Mouse (Mus musculus) frontal cortex, adult 2 months (tissue): ENCODE data around the gene Gpr6. TPM values are rescaled to one million over a fixed set of nuclear protein-coding genes. Genes with fewer than 3 reads are reported as not detected.

Experiments
- polyA plus RNA-seq: library from polyadenylated mRNA; depleted of rRNA; stranded (reverse); fragments of >200 nt; gene quantifications from 2 replicates; pipeline ENCODE4 v1.2.3, GENCODE M21; 2012; rRNA removed

Gpr6 gene
- polyA plus RNA-seq, 1 experiment = 4.8 TPM

Other genes with a start within 250 kb of the Gpr6 start
- 29.7 and 32.6 TPM in 2 replicates for gene Cdc40, start 189.0 kb downstream of the Gpr6 start, polyA plus RNA-seq
- gene Wasf1, start 188.8 kb downstream of the Gpr6 start, polyA plus RNA-seq = 134 and 155 TPM in 2 replicates
- gene Fig4, start 231.0 kb upstream of the Gpr6 start, polyA plus RNA-seq = 17.1 and 20.4 TPM in 2 replicates
- 0.04 and 0.06 TPM in 2 replicates for gene Ak9, start 231.7 kb upstream of the Gpr6 start, polyA plus RNA-seq